ENCODE assay signal across 9 mouse cellular contexts in genomic region chr17:35060071-35060470, GRCm38 (mm10). TPM values are rescaled to one million over a fixed set of nuclear protein-coding genes. Genes with fewer than 3 reads are reported as not detected.
DNase-seq lines count a peak whose midpoint lies in the region; ATAC-seq and TF ChIP-seq lines count a peak whose summit lies in the region.
"Had no signal": no experiment of that assay in that cellular context is flagged by ENCODE, and none has a peak within 500 bp of the region (broad histone marks: within the 10 kb centered on the region; RNA-seq: fewer than 3 reads in every experiment).

No protein-coding gene starts in this region.

- peak overlapping the region; percentile 92; the same call in 1 of the 2 replicates for H3K27ac ChIP-seq in heart, embryonic 10.5 days
- peak overlapping the region; percentile 93; the same call in 1 of the 2 replicates for H3K27ac ChIP-seq in forebrain, embryonic 14.5 days (ENCODE audit: low read depth, low read length)
- H3K27ac ChIP-seq in liver, embryonic 13.5 days, result no peak overlapping the region

- peak; percentile 1; the same call in 1 of the 2 replicates for ATAC-seq in forebrain, embryonic 14.5 days
- ATAC-seq in liver, embryonic 13.5 days (ENCODE audit: low read depth), result no peak
- no peak for ATAC-seq in activated CD4-positive, CD25-positive, alpha-beta regulatory T cell, adult 4 months

- peak overlapping the region; percentile 89 for H3K9ac ChIP-seq in forebrain, embryonic 14.5 days (ENCODE audit: low read length)
- H3K9ac ChIP-seq in liver, embryonic 13.5 days, result peak overlapping the region; percentile 70

- H3K27me3 ChIP-seq in heart, embryonic 10.5 days (ENCODE audit: insufficient read depth, poor library complexity, severe bottlenecking), result peaks cover 22% of the 10 kb centered on the region
- H3K27me3 ChIP-seq in E14TG2a.4 (ENCODE audit: insufficient read depth, low read length), result peaks cover 6% of the 10 kb centered on the region
- peaks cover 12% of the 10 kb centered on the region for H3K27me3 ChIP-seq in forebrain, embryonic 14.5 days (replicated peaks; ENCODE audit: control insufficient read depth, insufficient read depth, low read length)
- peaks cover 44% of the 10 kb centered on the region for H3K27me3 ChIP-seq in liver, embryonic 13.5 days

- TF ChIP-seq CTCF in E14TG2a.4 (conservative IDR thresholded peaks at IDR 0.05; ENCODE audit: low read length), result no peak

- no peak for DNase-seq in heart, embryonic 10.5 days (ENCODE audit: low spot score)
- DNase-seq in heart, adult 18-20 months, result no peak
- DNase-seq in forebrain, embryonic 14.5 days (ENCODE audit: low spot score), result no peak
- no peak for DNase-seq in liver, embryonic 13.5 days
- DNase-seq in adrenal gland, postnatal 36 days, result no peak
- no peak for DNase-seq in frontal cortex, postnatal 36 days (ENCODE audit: low spot score in 2 of 2)

- H3K4me3 ChIP-seq in heart, embryonic 10.5 days, result peak overlapping the region; percentile 77
- H3K4me3 ChIP-seq in E14TG2a.4 (replicated peaks; ENCODE audit: low read length), result peak overlapping the region; percentile 92
- H3K4me3 ChIP-seq in forebrain, embryonic 14.5 days (ENCODE audit: low read depth, low read length), result peak overlapping the region; percentile 70
- peak overlapping the region; percentile 65 for H3K4me3 ChIP-seq in liver, embryonic 13.5 days (replicated peaks)

- peaks cover 49% of the 10 kb centered on the region for H3K4me1 ChIP-seq in heart, embryonic 10.5 days
- peaks cover 75% of the 10 kb centered on the region for H3K4me1 ChIP-seq in E14TG2a.4 (replicated peaks; ENCODE audit: low read depth, low read length)
- peaks cover 15% of the 10 kb centered on the region for H3K4me1 ChIP-seq in forebrain, embryonic 14.5 days (ENCODE audit: control insufficient read depth, insufficient read depth, low read length)
- peaks cover 73% of the 10 kb centered on the region for H3K4me1 ChIP-seq in liver, embryonic 13.5 days (replicated peaks)

- WGBS in heart, embryonic 10.5 days, result 24% methylated on average over 14 of the region's 14 CpGs
- 20% methylated on average over 14 of the region's 14 CpGs for WGBS in forebrain, embryonic 14.5 days
- 40% methylated on average over 14 of the region's 14 CpGs for WGBS in liver, embryonic 13.5 days (ENCODE audit: insufficient replicate concordance)

- H3K36me3 ChIP-seq in heart, embryonic 10.5 days, result peaks cover 63% of the 10 kb centered on the region
- peaks cover 62% of the 10 kb centered on the region for H3K36me3 ChIP-seq in E14TG2a.4 (ENCODE audit: insufficient read depth, low read length)
- H3K36me3 ChIP-seq in forebrain, embryonic 14.5 days (ENCODE audit: control insufficient read depth, insufficient read depth, low read length), result peaks cover 59% of the 10 kb centered on the region
- peaks cover 44% of the 10 kb centered on the region for H3K36me3 ChIP-seq in liver, embryonic 13.5 days

- H3K9me3 ChIP-seq in heart, embryonic 10.5 days, result no peaks in the 10 kb centered on the region
- H3K9me3 ChIP-seq in E14TG2a.4 (ENCODE audit: low read length), result no peaks in the 10 kb centered on the region
- H3K9me3 ChIP-seq in forebrain, embryonic 14.5 days (replicated peaks; ENCODE audit: control insufficient read depth, low read length), result no peaks in the 10 kb centered on the region
- no peaks in the 10 kb centered on the region for H3K9me3 ChIP-seq in liver, embryonic 13.5 days (replicated peaks)

- peak overlapping the region; percentile 94 for H3K4me2 ChIP-seq in forebrain, embryonic 14.5 days (ENCODE audit: low read length)
- peak overlapping the region; percentile 92 for H3K4me2 ChIP-seq in liver, embryonic 13.5 days

RNA-seq across cellular contexts. Expression of gene Ddah2, which starts 1.2 kb away (rescaled TPM):
- polyA plus RNA-seq in heart, embryonic 10.5 days (2016; fragmentation: Nextera tagmentation; extraction: Ambion mirVana), result 192 and 290 TPM in 2 replicates
- 10 to 100 TPM; 14.0 to 19.8 TPM for total RNA-seq in heart, adult 18-20 months (2021)
- polyA plus RNA-seq in forebrain, embryonic 14.5 days (2014; fragmentation: Nextera tagmentation; extraction: Ambion mirVana), result 617 and 661 TPM in 2 replicates
- polyA plus RNA-seq in liver, embryonic 13.5 days (2015; fragmentation: Nextera tagmentation; extraction: Ambion mirVana), result 28.9 and 30.6 TPM in 2 replicates
- 1 to 10 TPM in 1 of 2 experiments, under 1 TPM in 1; 0.36 to 1.8 TPM for polyA plus RNA-seq in activated CD4-positive, CD25-positive, alpha-beta regulatory T cell, adult 4 months (2017; shearing (Covaris generic))
- 10 to 100 TPM; 16.1 to 18.2 TPM for total RNA-seq in adrenal gland, postnatal 36 days (2021)
- total RNA-seq: monocyte, adult 5-6 weeks had no signal

RNA-seq across cellular contexts. Expression of gene Ly6g6c, which starts 5.1 kb away (rescaled TPM):
- polyA plus RNA-seq in heart, embryonic 10.5 days (2016; fragmentation: Nextera tagmentation; extraction: Ambion mirVana), result not detected in 2 replicates
- total RNA-seq in heart, adult 18-20 months (2021), result not detected
- polyA plus RNA-seq in forebrain, embryonic 14.5 days (2014; fragmentation: Nextera tagmentation; extraction: Ambion mirVana), result not detected in 2 replicates
- 0.25 and 0.31 TPM in 2 replicates for polyA plus RNA-seq in liver, embryonic 13.5 days (2015; fragmentation: Nextera tagmentation; extraction: Ambion mirVana)
- not detected for polyA plus RNA-seq in activated CD4-positive, CD25-positive, alpha-beta regulatory T cell, adult 4 months (2017; shearing (Covaris generic))
- total RNA-seq in adrenal gland, postnatal 36 days (2021), result under 1 TPM in 1 of 2 experiments, not detected in 1; 0.56 TPM
- total RNA-seq: monocyte, adult 5-6 weeks had no signal

RNA-seq across cellular contexts. Expression of gene Mpig6b, which starts 5.9 kb away (rescaled TPM):
- polyA plus RNA-seq in heart, embryonic 10.5 days (2016; fragmentation: Nextera tagmentation; extraction: Ambion mirVana), result 0.63 and 1.0 TPM in 2 replicates
- total RNA-seq in heart, adult 18-20 months (2021), result under 1 TPM; 0.31 to 0.87 TPM
- polyA plus RNA-seq in forebrain, embryonic 14.5 days (2014; fragmentation: Nextera tagmentation; extraction: Ambion mirVana), result 0.28 and 0.42 TPM in 2 replicates
- polyA plus RNA-seq in liver, embryonic 13.5 days (2015; fragmentation: Nextera tagmentation; extraction: Ambion mirVana), result 4.1 and 5.2 TPM in 2 replicates
- not detected for polyA plus RNA-seq in activated CD4-positive, CD25-positive, alpha-beta regulatory T cell, adult 4 months (2017; shearing (Covaris generic))
- total RNA-seq in adrenal gland, postnatal 36 days (2021), result not detected

RNA-seq across cellular contexts. Expression of gene Clic1, which starts 10.3 kb away (rescaled TPM):
- 374 and 380 TPM in 2 replicates for polyA plus RNA-seq in heart, embryonic 10.5 days (2016; fragmentation: Nextera tagmentation; extraction: Ambion mirVana)
- total RNA-seq in heart, adult 18-20 months (2021), result 10 to 100 TPM; 30.4 to 32.4 TPM
- polyA plus RNA-seq in forebrain, embryonic 14.5 days (2014; fragmentation: Nextera tagmentation; extraction: Ambion mirVana), result 28.3 and 37.3 TPM in 2 replicates
- 141 and 147 TPM in 2 replicates for polyA plus RNA-seq in liver, embryonic 13.5 days (2015; fragmentation: Nextera tagmentation; extraction: Ambion mirVana)
- 100 to 1,000 TPM; 464 to 670 TPM for polyA plus RNA-seq in activated CD4-positive, CD25-positive, alpha-beta regulatory T cell, adult 4 months (2017; shearing (Covaris generic))
- 100 to 1,000 TPM in 1 of 2 experiments, 10 to 100 TPM in 1; 83.6 to 109 TPM for total RNA-seq in adrenal gland, postnatal 36 days (2021)

RNA-seq across cellular contexts. Expression of gene Msh5, which starts 13.5 kb away (rescaled TPM):
- polyA plus RNA-seq in heart, embryonic 10.5 days (2016; fragmentation: Nextera tagmentation; extraction: Ambion mirVana), result 3.9 and 5.4 TPM in 2 replicates
- total RNA-seq in heart, adult 18-20 months (2021), result not detected
- 2.3 and 2.6 TPM in 2 replicates for polyA plus RNA-seq in forebrain, embryonic 14.5 days (2014; fragmentation: Nextera tagmentation; extraction: Ambion mirVana)
- 3.2 and 3.4 TPM in 2 replicates for polyA plus RNA-seq in liver, embryonic 13.5 days (2015; fragmentation: Nextera tagmentation; extraction: Ambion mirVana)
- 1 to 10 TPM; 1.3 to 1.6 TPM for polyA plus RNA-seq in activated CD4-positive, CD25-positive, alpha-beta regulatory T cell, adult 4 months (2017; shearing (Covaris generic))
- total RNA-seq in adrenal gland, postnatal 36 days (2021), result 1 to 10 TPM in 1 of 2 experiments, under 1 TPM in 1; 0.95 to 1.6 TPM

Comparison
In these comparisons a context has a peak if more than half of its experiments do, and no peak if none do; other contexts are left out.
1. RNA of gene Ddah2, which starts 1.2 kb away (polyA plus RNA-seq): 617 to 661 TPM in forebrain, embryonic 14.5 days, 192 to 290 TPM in heart, embryonic 10.5 days and 28.9 to 30.6 TPM in liver, embryonic 13.5 days; 0.36 to 1.8 TPM in activated CD4-positive, CD25-positive, alpha-beta regulatory T cell, adult 4 months; every median in the first group is over 10 times any median in the second.
2. Peak in every context shown above with its lines, with median percentiles within 50 percentile points of each other: H3K4me3 ChIP-seq.